Mouse (Mus musculus) limb, embryonic 10.5 days (tissue): Measurements from ENCODE around the gene Csgalnact2. TPM values are rescaled to one million over a fixed set of nuclear protein-coding genes. Genes with fewer than 3 reads are reported as not detected.

Experiments used
- DNase-seq: peaks from one replicate; pipeline ENCODE4 v3.0.0-alpha.2; 2017; ENCODE audit warnings: low spot score
- H3K27ac ChIP-seq: fragments of 300-500 bp; sonication (generic); 2 replicates; pipeline ENCODE4 v1.5.1; 2016; ENCODE audit warnings: mild to moderate bottlenecking
- H3K27me3 ChIP-seq: fragments of 300-500 bp; sonication (generic); 2 replicates; pipeline ENCODE4 v1.6.1; 2016; ENCODE audit warnings: low read depth, mild to moderate bottlenecking; ENCODE audit not compliant: poor library complexity, severe bottlenecking
- H3K36me3 ChIP-seq: fragments of 300-500 bp; sonication (generic); 2 replicates; pipeline ENCODE4 v1.6.1; 2016; ENCODE audit warnings: mild to moderate bottlenecking, moderate library complexity
- H3K4me1 ChIP-seq: fragments of 300-500 bp; sonication (generic); 2 replicates; pipeline ENCODE4 v1.6.1; 2016
- H3K4me3 ChIP-seq: fragments of 300-500 bp; sonication (generic); 2 replicates; pipeline ENCODE4 v1.5.1; 2016; ENCODE audit warnings: mild to moderate bottlenecking, moderate library complexity
- H3K9me3 ChIP-seq: fragments of 300-500 bp; sonication (generic); replicated peaks from 2 replicates; pipeline ENCODE4 v1.6.1; 2016; ENCODE audit warnings: mild to moderate bottlenecking
- WGBS: fragments of 180-500 bp; shearing (Covaris S2); methylation state at CpG from one replicate; pipeline ENCODE4 v1.1.7; 2016; 5-methylcytosine and 5-hydroxymethylcytosine counted together
- microRNA-seq: library from miRNA; unstranded; fragments of <30 nt; microRNA quantifications from one replicate; pipeline ENCODE4, GENCODE M21; 2017
- polyA plus RNA-seq: library from polyadenylated mRNA; unstranded; fragments of >200 nt; fragmentation: Nextera tagmentation; extraction: Ambion mirVana; gene quantifications from 2 replicates; pipeline ENCODE4 v1.2.1, GENCODE M21; 2016

Csgalnact2 gene
- polyA plus RNA-seq, 1 experiment from 2014 or later: 7.6 TPM

DNA sequence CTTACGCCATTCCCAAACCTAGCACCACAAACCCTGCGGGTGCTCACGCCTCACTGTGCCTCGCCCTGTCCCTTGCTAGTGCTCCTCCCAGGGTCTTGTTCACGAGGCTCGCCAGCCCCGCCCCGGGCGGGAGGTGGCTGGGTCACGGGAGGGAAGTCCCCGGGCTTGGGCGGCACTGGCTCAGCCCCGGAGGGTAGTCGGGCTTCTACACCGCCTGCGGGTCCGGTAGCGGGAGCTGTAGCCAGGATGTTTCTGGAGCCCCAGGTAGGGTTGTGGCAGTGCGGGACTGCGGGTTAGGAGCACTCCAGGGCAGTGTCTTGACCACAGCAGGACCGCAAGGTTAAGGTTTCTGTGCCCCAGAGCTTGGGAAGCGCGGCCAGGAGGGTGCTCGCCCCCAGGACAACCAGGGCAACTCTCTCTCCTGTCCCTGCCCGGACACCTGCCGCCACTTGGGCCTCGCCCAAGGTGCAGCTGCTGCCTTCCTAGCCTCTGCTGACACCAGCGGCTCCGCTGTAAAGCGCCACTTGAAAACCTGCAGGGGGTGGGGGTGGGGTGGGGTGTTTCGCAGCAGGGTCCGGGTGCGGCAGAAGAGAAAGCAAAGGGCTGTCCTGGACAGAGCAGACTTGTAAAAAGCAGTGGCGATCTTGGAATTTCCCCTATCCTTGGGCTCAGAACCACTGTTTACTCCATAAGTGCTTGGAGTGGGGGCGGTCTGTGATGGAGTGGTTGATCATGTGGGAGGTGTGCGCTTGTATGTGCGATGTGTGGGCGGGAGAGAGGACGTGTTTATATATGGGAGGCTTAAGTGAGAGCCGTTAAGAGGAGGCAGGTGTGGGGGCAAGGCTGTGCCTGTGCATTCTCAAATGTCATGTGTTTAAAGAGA lies 72.5 kb downstream of the Csgalnact2 start:
- no peaks in the 10 kb centered on the region for H3K9me3 ChIP-seq
- H3K4me1 ChIP-seq: peaks cover 20% of the 10 kb centered on the region
- peak overlapping the region; percentile 54 for H3K4me3 ChIP-seq
- H3K27me3 ChIP-seq: peaks cover 49% of the 10 kb centered on the region
- H3K27ac ChIP-seq: 0 out of 2 replicates have a peak overlapping the region, but pooled peaks have one; percentile 31
- H3K36me3 ChIP-seq: no peaks in the 10 kb centered on the region
- peak; percentile 60 for DNase-seq
- under 1% methylated on average over 40 of the region's 40 CpGs for WGBS

DNA sequence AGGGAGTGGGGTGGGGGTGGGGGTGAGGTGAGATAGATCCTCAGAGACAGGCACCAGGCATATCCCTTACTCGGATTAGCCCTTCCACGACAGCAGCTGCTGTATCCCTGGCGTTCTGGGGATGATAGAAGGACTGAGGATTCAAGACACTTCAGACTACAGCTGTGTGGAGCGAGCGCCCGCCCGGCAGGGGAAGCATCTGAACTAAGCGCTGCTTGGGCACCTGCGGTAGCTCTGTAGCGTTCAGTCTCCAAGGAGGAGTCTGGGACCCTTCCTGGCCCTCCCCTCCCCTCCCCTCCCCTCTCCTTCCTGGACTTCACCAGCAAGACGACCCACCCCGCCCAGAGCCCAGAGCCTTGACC lies 73.1 kb downstream of the Csgalnact2 start:
- no peak for DNase-seq
- WGBS: under 1% methylated on average over 12 of the region's 12 CpGs
- Histone ChIP-seq H3K36me3 (no peaks in the 10 kb centered on the region), H3K27me3 (peaks cover 49% of the 10 kb centered on the region), H3K4me3 (peak overlapping the region; percentile 54), H3K9me3 (no peaks in the 10 kb centered on the region), H3K27ac (no peak overlapping the region), H3K4me1 (peaks cover 20% of the 10 kb centered on the region)

DNA sequence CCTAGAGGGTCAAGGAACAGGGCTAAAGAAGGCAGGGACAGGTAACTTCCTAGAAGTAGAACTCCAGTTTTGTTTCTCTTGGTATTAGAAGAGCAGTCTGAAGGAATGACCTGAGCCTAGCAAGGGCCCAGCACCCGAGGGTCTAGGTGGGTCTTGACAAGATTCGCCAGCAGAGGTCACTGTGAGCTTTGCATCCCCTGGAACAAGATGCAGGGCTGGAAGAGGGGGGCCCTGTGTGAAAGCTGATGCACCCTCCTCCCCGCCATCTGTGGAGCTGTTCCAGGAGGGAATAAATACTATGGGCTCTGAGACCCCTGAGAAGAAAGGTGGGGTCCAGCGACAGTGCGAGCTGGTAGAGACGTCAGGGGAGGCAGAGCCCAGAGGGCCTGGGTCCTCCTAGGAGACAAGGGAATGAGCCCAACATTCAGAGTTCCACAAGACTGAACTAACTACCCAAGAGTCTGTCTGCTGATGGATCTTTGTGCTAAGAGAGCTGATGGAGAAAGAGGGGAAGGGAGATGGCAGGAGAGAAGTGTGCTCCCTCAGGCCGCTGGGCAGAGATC lies 73.9 kb downstream of the Csgalnact2 start:
- Histone ChIP-seq H3K27me3 (peaks cover 49% of the 10 kb centered on the region), H3K4me3 (no peak overlapping the region)
- 11% methylated on average over 7 of the region's 7 CpGs for WGBS

DNA sequence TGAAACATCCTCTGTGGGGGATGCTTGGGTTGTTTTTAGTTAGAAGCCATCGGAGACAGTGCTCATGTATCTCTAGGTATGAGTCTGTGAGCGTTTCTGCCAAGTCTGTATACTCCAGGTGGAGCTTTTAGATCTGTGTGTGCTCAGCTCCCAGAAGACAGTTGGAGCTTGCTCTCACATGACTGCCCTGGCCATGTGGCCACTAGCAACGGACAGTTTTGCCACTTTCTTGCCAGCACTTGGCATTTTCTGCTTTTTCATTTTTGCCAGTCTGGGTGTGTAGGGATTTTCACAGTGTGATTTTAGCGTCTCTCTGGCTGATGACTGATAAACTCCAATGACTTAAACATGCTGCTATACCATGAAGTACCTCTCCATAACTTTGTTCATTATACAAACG lies 75.7 kb downstream of the Csgalnact2 start:
- Histone ChIP-seq H3K4me1 (peaks cover 20% of the 10 kb centered on the region), H3K36me3 (no peaks in the 10 kb centered on the region), H3K27ac (no peak overlapping the region), H3K4me3 (no peak overlapping the region), H3K9me3 (no peaks in the 10 kb centered on the region), H3K27me3 (peaks cover 44% of the 10 kb centered on the region)
- 73% methylated on average over 5 of the region's 5 CpGs for WGBS
- DNase-seq: no peak

More for the DNA sequence above, 73.9 kb downstream of the Csgalnact2 start:
- Histone ChIP-seq H3K9me3 (no peaks in the 10 kb centered on the region), H3K4me1 (peaks cover 20% of the 10 kb centered on the region), H3K36me3 (no peaks in the 10 kb centered on the region), H3K27ac (no peak overlapping the region)
- DNase-seq: peak; percentile 58

DNA sequence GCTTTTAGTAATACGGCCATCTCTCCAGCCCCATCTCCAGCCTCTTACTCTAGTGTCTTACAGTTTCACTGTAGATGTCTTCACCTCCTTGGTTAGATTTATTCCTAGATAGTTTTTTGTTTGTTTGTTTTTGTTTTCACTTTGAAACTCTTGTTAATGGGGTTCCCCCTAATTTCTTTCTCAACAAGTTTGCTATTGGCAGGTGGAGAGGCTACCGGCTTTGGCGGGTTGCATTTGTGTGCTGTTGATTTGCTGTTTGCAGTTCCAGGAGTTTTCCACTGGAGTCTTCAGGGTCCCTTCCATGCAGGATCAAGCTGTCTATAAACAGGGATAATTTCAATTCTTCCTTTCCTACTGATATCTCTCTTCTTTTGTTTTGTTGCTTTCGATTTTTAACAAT lies 77.7 kb downstream of the Csgalnact2 start:
- H3K4me3 ChIP-seq: no peak overlapping the region
- DNase-seq: no peak
- peaks cover 24% of the 10 kb centered on the region for H3K27me3 ChIP-seq
- H3K9me3 ChIP-seq: no peaks in the 10 kb centered on the region
- peaks cover 12% of the 10 kb centered on the region for H3K4me1 ChIP-seq
- no peaks in the 10 kb centered on the region for H3K36me3 ChIP-seq
- H3K27ac ChIP-seq: no peak overlapping the region
- WGBS: 89% methylated on average over 4 of the region's 4 CpGs

Small RNAs within 50 kb of the gene (microRNA-seq; reads per million reads assigned to microRNA genes)
- not detected for gene Mir7044

Other genes starting within 250 kb of the Csgalnact2 start
- 907 and 916 TPM in 2 replicates for gene Hnrnpf, start 238.8 kb downstream of the Csgalnact2 start, polyA plus RNA-seq
- 3.4 and 3.6 TPM in 2 replicates for gene Fxyd4, start 201.4 kb downstream of the Csgalnact2 start, polyA plus RNA-seq
- gene Rasgef1a, start 127.7 kb downstream of the Csgalnact2 start, polyA plus RNA-seq: not detected in 2 replicates
- gene Ret, start 58.6 kb upstream of the Csgalnact2 start, polyA plus RNA-seq: 0.29 and 0.48 TPM in 2 replicates